Comparison of ENCODE assay signal across 15 mouse cellular contexts in genomic region chr16:35223930-35224329, GRCm38 (mm10).
A peak's percentile ranks its signal among the peaks of the same experiment; 100 is the strongest.
DNase-seq lines count a peak whose midpoint lies in the region; ATAC-seq lines count a peak whose summit lies in the region.
"Had no signal": no experiment of that assay in that cellular context is flagged by ENCODE, and none has a peak within 500 bp of the region (broad histone marks: within the 10 kb centered on the region; RNA-seq: fewer than 3 reads in every experiment).

No protein-coding gene starts in this region.

- H3K36me3 ChIP-seq in forebrain, embryonic 15.5 days, result no peaks in the 10 kb centered on the region
- no peaks in the 10 kb centered on the region for H3K36me3 ChIP-seq in forebrain, embryonic 12.5 days (replicated peaks)
- H3K36me3 ChIP-seq in hindbrain, embryonic 15.5 days, result no peaks in the 10 kb centered on the region
- H3K36me3 ChIP-seq in hindbrain, embryonic 11.5 days (ENCODE audit: control insufficient read depth, insufficient read depth, low read length), result no peaks in the 10 kb centered on the region

- no peak overlapping the region for H3K27ac ChIP-seq in forebrain, embryonic 15.5 days (replicated peaks)
- no peak overlapping the region for H3K27ac ChIP-seq in forebrain, embryonic 12.5 days
- 0 out of 2 replicates have a peak overlapping the region, but pooled peaks have one; percentile 18 for H3K27ac ChIP-seq in hindbrain, embryonic 15.5 days (replicated peaks)
- no peak overlapping the region for H3K27ac ChIP-seq in hindbrain, embryonic 11.5 days (ENCODE audit: low read depth, low read length)
- H3K27ac ChIP-seq: left cerebral cortex, adult 2 months had no signal

- no peak for DNase-seq in hindbrain, embryonic 11.5 days (ENCODE audit: low spot score)
- peak; percentile 20 for DNase-seq in brain, embryonic 18.5 days (ENCODE audit: low read depth, low spot score)
- peak; percentile 78 to 88 for DNase-seq in cerebellum, postnatal 25 days
- no peak for DNase-seq in embryo, embryonic 10 days (ENCODE audit: low spot score)
- DNase-seq in frontal cortex, postnatal 10 days (ENCODE audit: low spot score in 2 of 2), result no peak
- DNase-seq: gastrocnemius, postnatal 36 days; kidney, adult 2 months; right cerebral cortex, postnatal 25 days; thymus, postnatal 4 days had no signal

- WGBS in forebrain, embryonic 15.5 days, result 44% methylated on average over 4 of the region's 4 CpGs
- WGBS in forebrain, embryonic 12.5 days, result 78% methylated on average over 4 of the region's 4 CpGs
- 67% methylated on average over 4 of the region's 4 CpGs for WGBS in hindbrain, embryonic 15.5 days
- whole genome bisulfite sequencing in hindbrain, embryonic 11.5 days, result 85% methylated on average over 4 of the region's 4 CpGs

- H3K4me1 ChIP-seq in forebrain, embryonic 15.5 days, result peaks cover 5% of the 10 kb centered on the region
- no peaks in the 10 kb centered on the region for H3K4me1 ChIP-seq in forebrain, embryonic 12.5 days
- peaks cover 12% of the 10 kb centered on the region for H3K4me1 ChIP-seq in hindbrain, embryonic 15.5 days (replicated peaks)
- no peaks in the 10 kb centered on the region for H3K4me1 ChIP-seq in hindbrain, embryonic 11.5 days (replicated peaks; ENCODE audit: control insufficient read depth, insufficient read depth, low read length)

- H3K4me2 ChIP-seq in forebrain, embryonic 15.5 days (replicated peaks), result no peak overlapping the region
- H3K4me2 ChIP-seq in forebrain, embryonic 12.5 days, result no peak overlapping the region
- no peak overlapping the region for H3K4me2 ChIP-seq in hindbrain, embryonic 15.5 days
- no peak overlapping the region for H3K4me2 ChIP-seq in hindbrain, embryonic 11.5 days (replicated peaks; ENCODE audit: low read depth, low read length)
- H3K4me2 ChIP-seq: lung, embryonic 14.5 days had no signal

- H3K27me3 ChIP-seq in forebrain, embryonic 15.5 days, result no peaks in the 10 kb centered on the region
- H3K27me3 ChIP-seq in forebrain, embryonic 12.5 days, result no peaks in the 10 kb centered on the region
- H3K27me3 ChIP-seq in hindbrain, embryonic 15.5 days, result no peaks in the 10 kb centered on the region
- no peaks in the 10 kb centered on the region for H3K27me3 ChIP-seq in hindbrain, embryonic 11.5 days (ENCODE audit: control insufficient read depth, insufficient read depth, low read length)

- no peak overlapping the region for H3K4me3 ChIP-seq in forebrain, embryonic 15.5 days
- H3K4me3 ChIP-seq in forebrain, embryonic 12.5 days (replicated peaks), result no peak overlapping the region
- H3K4me3 ChIP-seq in hindbrain, embryonic 15.5 days, result no peak overlapping the region
- H3K4me3 ChIP-seq in hindbrain, embryonic 11.5 days (ENCODE audit: low read depth, low read length), result no peak overlapping the region
- H3K4me3 ChIP-seq: left cerebral cortex, adult 2 months; megakaryocyte, embryonic 14.5 days had no signal

- H3K9me3 ChIP-seq in forebrain, embryonic 15.5 days, result no peaks in the 10 kb centered on the region
- no peaks in the 10 kb centered on the region for H3K9me3 ChIP-seq in forebrain, embryonic 12.5 days
- H3K9me3 ChIP-seq in hindbrain, embryonic 15.5 days, result no peaks in the 10 kb centered on the region
- no peaks in the 10 kb centered on the region for H3K9me3 ChIP-seq in hindbrain, embryonic 11.5 days (ENCODE audit: control insufficient read depth, low read length)
- H3K9me3 ChIP-seq: megakaryocyte, embryonic 14.5 days had no signal

- H3K9ac ChIP-seq in forebrain, embryonic 15.5 days (replicated peaks), result no peak overlapping the region
- no peak overlapping the region for H3K9ac ChIP-seq in forebrain, embryonic 12.5 days
- H3K9ac ChIP-seq in hindbrain, embryonic 15.5 days, result no peak overlapping the region
- no peak overlapping the region for H3K9ac ChIP-seq in hindbrain, embryonic 11.5 days (ENCODE audit: low read depth, low read length)
- H3K9ac ChIP-seq: lung, embryonic 14.5 days had no signal

- ATAC-seq in forebrain, embryonic 15.5 days (replicated peaks), result peak; percentile 77
- no peak for ATAC-seq in forebrain, embryonic 12.5 days (ENCODE audit: low FRiP score)
- ATAC-seq in hindbrain, embryonic 15.5 days (ENCODE audit: low FRiP score, low read depth), result peak; percentile 59; the same call in 1 of the 2 replicates
- ATAC-seq in hindbrain, embryonic 11.5 days (ENCODE audit: low FRiP score), result no peak

Comparison
In these comparisons a context has a peak if more than half of its experiments do, and no peak if none do; other contexts are left out.
1. ATAC-seq: peak in forebrain, embryonic 15.5 days (single experiment) and hindbrain, embryonic 15.5 days (single experiment); none in forebrain, embryonic 12.5 days (single experiment) and hindbrain, embryonic 11.5 days (single experiment).
2. DNase-seq: peak in brain, embryonic 18.5 days (single experiment) and cerebellum, postnatal 25 days (2 of 2); none in hindbrain, embryonic 11.5 days (single experiment), embryo, embryonic 10 days (single experiment) and frontal cortex, postnatal 10 days (0 of 2).